Mouse (Mus musculus) cerebellum, adult 2 months (tissue): ENCODE measurements around the gene 4931422A03Rik.

Source experiments
- CTCF ChIP-seq: fragments of 200-500 bp; IDR thresholded peaks from 2 replicates; pipeline ENCODE4 v1.5.1; 2011; ENCODE audit warnings: low read depth, mild to moderate bottlenecking, control low read depth, low read length, moderate library complexity, borderline replicate concordance; ENCODE audit not compliant: insufficient read depth
- POLR2A ChIP-seq: fragments of 200-500 bp; IDR thresholded peaks from 2 replicates; pipeline ENCODE4 v1.6.1; 2011; ENCODE audit warnings: low read length, control low read depth, borderline replicate concordance; ENCODE audit not compliant: insufficient read depth

DNA sequence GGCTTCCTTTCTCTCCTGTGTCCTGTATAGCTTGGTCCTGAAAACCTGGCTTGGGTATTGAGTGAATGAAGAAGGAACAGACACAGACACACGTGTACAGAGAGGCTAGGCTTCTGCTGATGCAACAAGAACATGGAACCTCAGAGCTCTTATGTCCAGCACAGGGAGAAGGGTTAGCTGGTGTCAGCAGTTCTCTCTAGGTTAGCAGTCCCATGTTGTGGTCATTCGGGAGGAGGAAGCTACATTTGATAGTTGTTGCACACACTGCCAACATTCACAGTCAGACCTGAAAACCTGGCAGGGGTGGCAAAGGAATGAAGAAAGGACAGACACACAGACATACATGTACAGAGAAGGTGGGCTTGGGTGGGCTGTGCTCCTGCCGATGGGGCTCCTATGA lies 72.4 kb downstream of the 4931422A03Rik start:
- TF ChIP-seq POLR2A (no peak), CTCF (no peak)
